Mouse (Mus musculus): ENCODE measurements at regions not wholly inside any gene's neighbourhood (a gene's known extent, or its start where the extent isn't known, plus 50 kb on each side); places are given as distances from the start of the nearest gene placed in this dataset.
A peak's percentile ranks its signal among the peaks of the same experiment; 100 is the strongest.

DNA sequence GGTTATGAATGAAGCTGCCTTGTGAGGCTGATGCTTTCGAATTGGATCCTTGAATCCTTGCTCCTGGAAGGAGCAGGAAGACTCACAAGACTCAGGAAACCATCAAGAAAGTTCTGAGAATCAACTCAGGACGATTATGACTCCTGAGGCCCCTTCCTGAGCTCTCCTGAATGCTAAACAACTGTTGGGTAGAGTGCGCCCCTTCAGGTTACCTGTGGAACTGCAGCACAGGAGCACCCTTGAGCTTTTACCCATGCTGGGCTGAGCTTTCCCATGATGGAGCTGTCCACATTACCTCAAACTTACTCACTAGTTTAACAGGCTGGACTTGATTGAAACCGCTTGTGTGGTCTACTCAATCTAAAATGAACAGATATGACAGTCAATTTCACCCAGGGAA is 553.3 kb downstream of the Jrkl start:
- peak; percentile 22 for DNase-seq

DNA sequence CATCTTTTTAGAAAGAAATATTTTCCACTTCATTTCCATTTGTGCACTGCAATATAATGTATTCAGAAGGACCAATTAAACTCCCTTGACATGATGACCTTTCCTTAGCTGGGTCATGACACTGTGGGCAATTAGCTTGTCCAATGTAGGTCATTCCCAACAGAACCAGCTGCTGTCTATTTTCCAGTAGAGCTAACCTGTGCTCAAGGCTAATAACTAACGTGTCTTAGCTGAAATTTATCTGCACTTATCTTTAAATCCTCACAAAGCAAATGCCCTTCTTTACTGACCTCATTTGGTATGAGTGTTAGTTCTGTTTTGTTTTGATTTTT is 554.7 kb downstream of the Jrkl start:
- DNase-seq, result no peak

- DNase-seq, result no peak
Observed at GRCm38 (mm10) chr9:12690182-12690947, 555.3 kb downstream of the Jrkl start.
